9 mouse cellular contexts compared by ENCODE assay signal in the genomic region with DNA sequence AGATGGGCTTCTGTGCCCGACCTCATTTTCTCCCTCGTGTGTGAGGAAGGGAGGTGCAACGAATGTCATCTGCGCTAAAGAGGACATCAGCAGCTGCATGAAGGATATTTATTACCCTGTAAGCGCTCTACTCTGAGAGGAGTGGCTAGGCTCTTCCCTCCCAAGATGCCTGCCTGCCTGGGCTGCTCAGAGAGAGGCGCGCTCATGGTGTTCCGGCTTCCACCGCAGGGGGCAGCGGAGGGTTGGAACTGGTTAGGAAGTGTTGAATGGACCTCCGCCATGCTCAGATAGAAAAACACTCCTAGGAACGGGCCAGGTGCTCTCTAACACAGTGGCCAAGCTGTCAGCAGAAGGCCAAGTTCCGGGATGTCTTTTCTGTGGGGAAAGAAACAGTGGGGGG. TPM values are rescaled to one million over a fixed set of nuclear protein-coding genes. Genes with fewer than 3 reads are reported as not detected.
DNase-seq lines count a peak whose midpoint lies in the region; ATAC-seq and TF ChIP-seq lines count a peak whose summit lies in the region.
"Had no signal": no experiment of that assay in that cellular context is flagged by ENCODE, and none has a peak within 500 bp of the region (broad histone marks: within the 10 kb centered on the region; RNA-seq: fewer than 3 reads in every experiment).

No protein-coding gene starts in this region.

- peak overlapping the region; percentile 43 for H3K4me2 ChIP-seq in limb, embryonic 12.5 days
- peak overlapping the region; percentile 51 for H3K4me2 ChIP-seq in midbrain, embryonic 13.5 days (replicated peaks)

- no peak overlapping the region for H3K4me3 ChIP-seq in gastrocnemius, adult 2 months
- H3K4me3 ChIP-seq in limb, embryonic 12.5 days (replicated peaks): peak overlapping the region; percentile 16; the same call in 1 of the 2 replicates
- H3K4me3 ChIP-seq in midbrain, embryonic 13.5 days (replicated peaks): peak overlapping the region; percentile 36
- H3K4me3 ChIP-seq: myocyte had no signal

- intact Hi-C loops in gastrocnemius, adult 2 months (cut with DNase I): no loop called here

- TF ChIP-seq CTCF in gastrocnemius, adult 2 months (IDR thresholded peaks at IDR 0.05): peak; percentile 56

- peak; percentile 73; the same call in 1 of the 2 replicates for ATAC-seq in limb, embryonic 12.5 days (ENCODE audit: insufficient number of reproducible peaks, insufficient read depth, low FRiP score, low TSS enrichment, low read depth)
- ATAC-seq in midbrain, embryonic 13.5 days: peak; percentile 89

- no peak overlapping the region for H3K27ac ChIP-seq in gastrocnemius, adult 2 months
- H3K27ac ChIP-seq in limb, embryonic 12.5 days: no peak overlapping the region
- no peak overlapping the region for H3K27ac ChIP-seq in midbrain, embryonic 13.5 days

- peaks cover 12% of the 10 kb centered on the region for H3K27me3 ChIP-seq in limb, embryonic 12.5 days
- H3K27me3 ChIP-seq in midbrain, embryonic 13.5 days: no peaks in the 10 kb centered on the region

- H3K9ac ChIP-seq in limb, embryonic 12.5 days (replicated peaks): no peak overlapping the region
- H3K9ac ChIP-seq in midbrain, embryonic 13.5 days (replicated peaks): peak overlapping the region; percentile 44; the same call in 1 of the 2 replicates

- WGBS in limb, embryonic 12.5 days: 5% methylated on average over 13 of the region's 13 CpGs
- 7% methylated on average over 13 of the region's 13 CpGs for WGBS in midbrain, embryonic 13.5 days

- H3K36me3 ChIP-seq in limb, embryonic 12.5 days: no peaks in the 10 kb centered on the region
- no peaks in the 10 kb centered on the region for H3K36me3 ChIP-seq in midbrain, embryonic 13.5 days

- H3K4me1 ChIP-seq in limb, embryonic 12.5 days (replicated peaks): no peaks in the 10 kb centered on the region; the same call in 1 of the 2 replicates
- H3K4me1 ChIP-seq in midbrain, embryonic 13.5 days (replicated peaks): no peaks in the 10 kb centered on the region

- no peaks in the 10 kb centered on the region for H3K9me3 ChIP-seq in limb, embryonic 12.5 days
- H3K9me3 ChIP-seq in midbrain, embryonic 13.5 days: no peaks in the 10 kb centered on the region

- DNase-seq in ovary, postnatal 36 days (ENCODE audit: low spot score): peak; percentile 68
- no peak for DNase-seq in ovary, postnatal 10 days (ENCODE audit: low spot score)
- peak; percentile 78 to 89 for DNase-seq in cerebellum, postnatal 4 days (ENCODE audit: low spot score in 2 of 2)
- peak; percentile 70 for DNase-seq in gastrocnemius, adult 2 months
- peak; percentile 45 for DNase-seq in kidney, adult 11 months
- DNase-seq in thymus, postnatal 0 days (ENCODE audit: low spot score): peak; percentile 51

RNA-seq across cellular contexts. Expression of gene Pla2g5, which starts 3.6 kb away (rescaled TPM):
- total RNA-seq in gastrocnemius, adult 2 months (2021): 1 to 10 TPM in 1 of 2 experiments, under 1 TPM in 1; 0.92 to 2.1 TPM
- not detected in 2 replicates for polyA plus RNA-seq in limb, embryonic 12.5 days (2016; fragmentation: Nextera tagmentation; extraction: Ambion mirVana)
- 0.27 and 0.59 TPM in 2 replicates for polyA plus RNA-seq in midbrain, embryonic 13.5 days (2015; fragmentation: Nextera tagmentation; extraction: Ambion mirVana)
- polyA plus RNA-seq in thymus, postnatal 0 days (2015; fragmentation: Nextera tagmentation; extraction: Ambion mirVana): 0.16 and 0.17 TPM in 2 replicates

RNA-seq across cellular contexts. Expression of gene Gm13030, which starts 14.0 kb away (rescaled TPM):
- not detected for total RNA-seq in gastrocnemius, adult 2 months (2021)
- polyA plus RNA-seq in limb, embryonic 12.5 days (2016; fragmentation: Nextera tagmentation; extraction: Ambion mirVana): not detected in 2 replicates
- polyA plus RNA-seq in midbrain, embryonic 13.5 days (2015; fragmentation: Nextera tagmentation; extraction: Ambion mirVana): not detected in 2 replicates
- polyA plus RNA-seq in thymus, postnatal 0 days (2015; fragmentation: Nextera tagmentation; extraction: Ambion mirVana): not detected in 2 replicates
- polyA plus RNA-seq: myocyte had no signal

RNA-seq across cellular contexts. Expression of gene Pla2g2e, which starts 18.0 kb away (rescaled TPM):
- not detected for total RNA-seq in gastrocnemius, adult 2 months (2021)
- not detected in 2 replicates for polyA plus RNA-seq in limb, embryonic 12.5 days (2016; fragmentation: Nextera tagmentation; extraction: Ambion mirVana)
- not detected in 2 replicates for polyA plus RNA-seq in midbrain, embryonic 13.5 days (2015; fragmentation: Nextera tagmentation; extraction: Ambion mirVana)
- polyA plus RNA-seq in thymus, postnatal 0 days (2015; fragmentation: Nextera tagmentation; extraction: Ambion mirVana): 1.1 and 1.2 TPM in 2 replicates

RNA-seq across cellular contexts. Expression of gene Otud3, which starts 54.0 kb away (rescaled TPM):
- 10 to 100 TPM; 15.7 to 17.2 TPM for total RNA-seq in gastrocnemius, adult 2 months (2021)
- 3.2 and 4.4 TPM in 2 replicates for polyA plus RNA-seq in limb, embryonic 12.5 days (2016; fragmentation: Nextera tagmentation; extraction: Ambion mirVana)
- polyA plus RNA-seq in midbrain, embryonic 13.5 days (2015; fragmentation: Nextera tagmentation; extraction: Ambion mirVana): 2.4 and 2.5 TPM in 2 replicates
- 3.9 and 4.4 TPM in 2 replicates for polyA plus RNA-seq in thymus, postnatal 0 days (2015; fragmentation: Nextera tagmentation; extraction: Ambion mirVana)
